Mouse (Mus musculus): ENCODE data around the gene Tbl1x. TPM values are rescaled to one million over a fixed set of nuclear protein-coding genes. Genes with fewer than 3 reads are reported as not detected.
"Not testable (repeated sequence)": the region's sequence is repeated elsewhere in the genome, so short reads cannot be mapped to it uniquely, and the experiment has no call there.

Gene Tbl1x
- 10 to 100 TPM; 25.4 to 31.4 (median 27.7) TPM for polyA plus RNA-seq (2017; shearing (Covaris generic))

GRCm38 (mm10) chrX:77510371-77511300, at the start of gene Tbl1x:
Gene Tbl1x, plus strand, starts transcription at chrX:77511013.
- no peak for ATAC-seq

DNA sequence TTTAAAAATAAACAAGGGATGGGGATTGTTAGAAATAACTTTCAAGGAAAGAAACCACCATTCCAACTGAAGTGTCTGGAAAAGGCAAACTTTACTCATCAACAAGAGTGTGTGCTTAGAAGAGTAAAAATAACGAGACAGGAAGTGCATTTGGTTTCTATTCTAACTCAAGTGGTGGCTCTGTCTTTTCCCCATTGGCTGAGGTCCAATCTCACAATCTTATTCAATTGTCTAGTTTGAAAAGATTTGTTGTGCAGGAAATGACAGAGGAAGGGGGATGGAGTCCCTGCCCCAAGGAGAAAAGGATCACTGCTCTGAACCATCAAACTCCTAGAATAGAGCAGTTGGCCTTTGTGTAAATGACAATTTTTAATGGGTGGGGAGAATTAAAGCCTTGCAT, 41.6 kb upstream of the Tbl1x start:
- ATAC-seq, result peak; percentile 87

GRCm38 (mm10) chrX:77472858-77473257, 38.0 kb upstream of the Tbl1x start:
- no peak for ATAC-seq

DNA sequence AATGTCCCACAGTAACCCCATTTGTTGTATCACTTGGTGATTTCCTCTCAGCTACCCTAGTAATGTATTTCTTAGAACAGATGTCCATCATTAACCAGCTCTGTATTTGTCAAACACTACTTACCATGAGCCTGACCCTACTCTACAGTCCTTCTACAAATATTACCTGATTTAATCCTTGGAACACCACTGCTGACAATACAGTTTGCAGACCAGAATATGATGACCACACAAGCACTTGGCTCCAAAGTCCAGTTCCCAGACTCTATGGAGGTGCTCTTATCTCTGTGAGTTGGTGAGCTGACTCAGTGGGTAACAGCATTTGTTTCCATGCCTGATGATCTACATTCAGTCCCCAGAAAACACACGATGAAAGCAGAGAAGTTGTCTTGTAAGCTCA, 37.3 kb upstream of the Tbl1x start:
- ATAC-seq, result no peak

- ATAC-seq, result no peak
Observed at GRCm38 (mm10) chrX:77474551-77474950, 36.3 kb upstream of the Tbl1x start.

DNA sequence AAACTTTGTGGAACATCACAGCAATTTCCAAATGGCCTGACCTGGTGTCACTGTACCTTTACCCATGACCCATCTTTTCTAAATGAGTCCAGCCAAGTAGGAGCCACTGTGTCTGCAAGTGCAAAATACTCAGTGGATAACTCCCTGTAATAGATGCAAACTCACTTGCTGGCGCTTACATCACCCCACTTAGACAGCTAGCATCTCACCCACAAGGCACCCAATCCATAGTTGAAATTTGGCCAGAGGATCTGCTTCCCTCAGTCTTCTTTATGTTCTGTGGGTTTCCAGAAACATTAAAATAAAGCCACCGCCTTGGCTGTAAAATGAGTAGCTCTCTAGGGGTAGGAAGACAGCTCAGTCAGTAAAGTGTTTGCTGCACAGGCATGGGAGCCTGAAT, 33.3 kb upstream of the Tbl1x start:
- no peak for ATAC-seq

DNA sequence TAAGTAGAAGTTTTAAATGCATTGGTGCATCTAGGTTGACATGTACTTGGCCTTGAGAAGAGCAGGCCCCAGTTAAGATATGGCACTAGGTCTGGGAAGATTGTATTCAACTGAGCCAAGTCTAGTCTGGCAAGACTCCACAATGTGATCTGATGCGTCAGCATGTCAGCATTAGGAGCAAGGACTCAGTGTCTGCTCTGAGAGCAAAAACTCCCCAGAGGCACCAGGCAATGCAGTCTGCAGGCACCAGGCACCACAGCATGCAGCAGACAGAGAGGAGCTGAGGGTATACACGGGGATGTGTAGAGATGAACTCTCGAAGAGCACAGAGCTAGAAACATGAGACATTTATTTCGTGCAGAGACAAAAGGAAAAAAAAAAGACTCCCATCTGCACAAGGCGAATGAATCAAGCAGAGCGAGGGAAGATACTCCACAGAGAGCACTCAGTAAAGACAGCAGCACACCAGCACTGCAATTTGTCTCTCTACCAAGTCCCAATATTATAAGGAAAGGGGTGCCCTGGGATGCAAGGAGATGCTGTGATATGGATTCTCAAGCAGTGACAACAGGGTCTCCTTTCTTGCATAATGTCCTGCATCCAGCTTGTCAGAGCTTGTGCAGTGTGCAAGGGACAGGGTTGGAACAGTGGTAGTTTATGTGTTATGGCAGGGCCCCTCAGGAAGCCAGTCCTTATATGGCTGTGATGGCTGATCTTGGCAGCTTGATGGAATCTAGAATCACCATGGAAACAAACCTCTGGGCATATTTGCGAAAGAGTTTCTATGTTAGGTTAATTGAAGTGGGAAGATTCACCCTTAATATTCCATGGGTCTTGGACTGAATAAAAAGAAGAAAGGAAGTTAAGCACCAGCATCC, 22.7 kb upstream of the Tbl1x start:
- no peak for ATAC-seq

DNA sequence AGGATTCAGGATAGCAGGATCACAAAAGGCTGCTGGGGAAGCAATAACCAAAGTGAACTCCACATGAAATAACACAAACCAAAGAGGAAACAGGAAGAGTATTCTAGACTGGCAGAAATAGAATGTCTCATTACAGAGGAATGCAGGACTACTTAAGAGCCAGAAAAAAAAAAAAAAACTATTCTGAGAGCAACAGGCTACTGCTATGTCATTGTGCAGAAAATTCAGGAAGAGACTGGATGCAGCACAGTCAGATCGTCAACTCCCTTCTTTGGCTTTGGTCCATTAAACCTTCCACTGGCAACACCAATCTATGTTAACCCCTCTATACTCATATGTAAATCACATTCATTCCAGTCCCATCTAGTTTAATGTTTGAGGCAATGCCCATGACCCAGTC, 20.7 kb upstream of the Tbl1x start:
- no peak for ATAC-seq

DNA sequence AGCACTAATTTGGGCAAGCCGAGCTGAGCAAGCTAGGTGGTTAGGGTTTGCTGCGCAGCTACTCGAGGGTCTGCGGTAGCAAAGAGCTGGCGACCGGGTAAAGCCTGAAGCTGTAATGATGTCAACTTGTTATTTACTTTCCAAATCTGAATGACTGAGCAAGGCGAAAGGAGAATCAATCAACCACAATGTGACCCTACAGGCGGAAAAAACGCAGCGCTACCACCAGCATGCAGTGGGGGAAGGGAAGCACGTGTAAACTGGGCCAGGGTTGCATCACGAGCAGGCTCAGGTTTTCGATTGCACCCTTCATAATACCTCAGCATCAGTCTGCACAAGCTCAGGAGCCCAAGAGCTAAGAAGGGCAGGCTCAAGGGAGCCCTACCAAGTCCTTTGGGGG, 1.7 kb upstream of the Tbl1x start:
- ATAC-seq, result peak; percentile 81

GRCm38 (mm10) chrX:77509776-77510175, 1.0 kb upstream of the Tbl1x start:
- peak; percentile 6 for ATAC-seq

GRCm38 (mm10) chrX:77511301-77511993, 634 bp downstream of the Tbl1x start:
- ATAC-seq, result peak; percentile 25

GRCm38 (mm10) chrX:77511994-77512485, 1.2 kb downstream of the Tbl1x start:
- ATAC-seq, result no peak

DNA sequence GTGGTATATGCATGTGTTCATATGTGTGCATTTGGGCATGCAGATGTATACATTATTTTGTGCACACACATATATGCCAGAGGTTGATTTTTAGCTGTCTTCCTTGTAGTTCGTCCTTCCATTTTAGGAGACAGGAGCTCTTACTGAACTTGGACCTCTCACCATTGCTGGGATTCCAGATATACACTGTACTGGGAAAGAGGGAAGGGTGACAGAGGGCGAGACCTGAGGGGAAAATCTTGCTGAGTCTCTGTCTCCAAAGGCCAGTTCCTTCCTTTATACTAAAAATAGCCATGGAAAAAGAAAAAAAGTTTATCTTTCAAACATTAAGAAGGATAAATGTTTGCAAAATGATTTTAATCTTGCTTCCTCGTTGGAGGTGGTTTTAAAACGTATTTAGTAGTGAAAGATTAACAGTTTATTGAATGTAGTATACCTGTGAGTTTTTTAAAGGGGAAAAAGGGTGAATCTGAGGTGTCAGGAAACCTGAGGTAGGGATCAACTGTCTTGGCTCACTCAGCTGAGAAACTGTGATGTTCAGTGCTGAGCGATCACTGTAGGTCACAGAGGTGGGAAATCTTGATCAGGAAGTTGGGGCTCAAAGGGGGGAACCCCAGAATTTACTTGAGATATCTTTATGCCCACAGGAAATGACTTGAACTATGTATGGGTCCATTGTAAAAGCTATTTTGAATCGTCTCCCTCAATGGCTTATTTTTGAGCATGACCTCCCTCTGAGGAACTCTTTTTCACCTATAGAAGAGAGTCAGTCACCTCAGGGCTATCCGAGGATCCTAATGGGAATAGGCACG, 6.7 kb downstream of the Tbl1x start:
- peak; percentile 85 for ATAC-seq

GRCm38 (mm10) chrX:77518929-77519328, 8.1 kb downstream of the Tbl1x start:
- no peak for ATAC-seq

- ATAC-seq, result peak; percentile 44
Observed at GRCm38 (mm10) chrX:77522842-77523375, 12.1 kb downstream of the Tbl1x start.

GRCm38 (mm10) chrX:77525179-77525578, 14.4 kb downstream of the Tbl1x start:
- no peak for ATAC-seq

DNA sequence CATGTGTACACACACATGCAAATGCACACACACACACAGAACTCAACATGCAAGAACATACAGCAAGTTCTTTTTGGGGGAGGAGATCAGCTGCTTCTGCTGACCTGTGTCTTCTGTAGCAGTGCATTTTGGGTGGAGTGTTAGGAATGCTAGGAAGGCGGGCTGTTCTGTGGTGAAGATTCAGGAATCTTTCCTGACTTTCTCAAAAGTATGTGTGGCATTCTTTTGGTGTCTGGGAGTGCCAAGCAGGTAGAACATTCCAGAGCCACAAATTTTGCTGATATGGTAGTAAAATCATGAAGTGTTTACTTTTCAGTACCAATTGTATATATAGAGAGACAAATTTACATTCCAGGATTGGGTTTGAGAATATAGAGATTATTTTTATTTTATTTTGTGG, 17.6 kb downstream of the Tbl1x start:
- no peak for ATAC-seq

DNA sequence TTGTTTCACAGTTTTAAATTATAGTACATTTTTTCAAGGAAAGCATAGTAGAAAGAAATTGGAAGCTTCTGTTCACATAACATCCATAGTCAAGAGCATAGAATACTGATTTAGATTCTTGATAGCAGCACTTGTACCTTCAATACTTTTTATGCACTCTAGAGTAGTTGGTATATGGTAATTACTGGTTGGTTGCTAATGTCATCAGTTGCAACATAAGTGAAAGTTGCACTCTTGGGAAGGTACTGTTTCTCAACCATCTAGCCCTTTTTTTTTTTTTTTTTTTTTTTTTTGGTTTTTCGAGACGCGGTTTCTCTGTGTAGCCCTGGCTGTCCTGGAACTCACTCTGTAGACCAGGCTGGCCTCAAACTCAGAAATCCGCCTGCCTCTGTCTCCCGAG, 20.2 kb downstream of the Tbl1x start:
- no peak for ATAC-seq

- ATAC-seq, result no peak
Observed at GRCm38 (mm10) chrX:77533922-77534321, 23.1 kb downstream of the Tbl1x start.

GRCm38 (mm10) chrX:77539770-77540169, 29.0 kb downstream of the Tbl1x start:
- not testable (repeated sequence) for ATAC-seq

GRCm38 (mm10) chrX:77544003-77544402, 33.2 kb downstream of the Tbl1x start:
- ATAC-seq, result no peak
